Mouse (Mus musculus): ENCODE measurements at regions not wholly inside any gene's neighbourhood (a gene's known extent, or its start where the extent isn't known, plus 50 kb on each side); places are given as distances from the start of the nearest gene placed in this dataset.
A peak's percentile ranks its signal among the peaks of the same experiment; 100 is the strongest.

- WGBS (ENCODE audit: insufficient replicate concordance): 84% methylated on average over 1 of the region's 1 CpGs
- ATAC-seq: no peak
Measured at GRCm38 (mm10) chr2:118035333-118035732, 76.3 kb upstream of the Thbs1 start.

GRCm38 (mm10) chr2:118038859-118039818 is 72.5 kb upstream of the Thbs1 start:
- no peak for TF ChIP-seq CTCF (IDR thresholded peaks at IDR 0.05; ENCODE audit: low read depth)
- peak; percentile 46; the same call in 1 of the 2 replicates for TF ChIP-seq EP300 (IDR thresholded peaks at IDR 0.05; ENCODE audit: low read depth)
- 78% methylated on average over 16 of the region's 16 CpGs for WGBS (ENCODE audit: insufficient replicate concordance)

More at GRCm38 (mm10) chr2:118035333-118035732, 76.3 kb upstream of the Thbs1 start:
- Histone ChIP-seq H3K27ac (ENCODE audit: low read depth) (no peak overlapping the region), H3K9me3 (ENCODE audit: low read length) (no peaks in the 10 kb centered on the region), H3K4me2 (ENCODE audit: low read depth, low read length) (no peak overlapping the region), H3K4me1 (ENCODE audit: insufficient read depth) (peaks cover 3% of the 10 kb centered on the region; the same call in 1 of the 2 replicates), H3K36me3 (replicated peaks; ENCODE audit: insufficient read depth, low read length) (no peaks in the 10 kb centered on the region), H3K9ac (replicated peaks) (no peak overlapping the region), H3K27me3 (ENCODE audit: insufficient read depth, low read length) (no peaks in the 10 kb centered on the region), H3K4me3 (ENCODE audit: low read depth, low read length) (no peak overlapping the region)
- TF ChIP-seq EP300 (IDR thresholded peaks at IDR 0.05; ENCODE audit: low read depth) (no peak), CTCF (IDR thresholded peaks at IDR 0.05; ENCODE audit: low read depth) (no peak)
- DNase-seq: no peak

GRCm38 (mm10) chr2:118039819-118040206 is 71.9 kb upstream of the Thbs1 start:
- Histone ChIP-seq H3K4me1 (ENCODE audit: insufficient read depth) (peaks cover 16% of the 10 kb centered on the region), H3K4me2 (ENCODE audit: low read depth, low read length) (no peak overlapping the region), H3K9ac (replicated peaks) (no peak overlapping the region), H3K27ac (ENCODE audit: low read depth) (no peak overlapping the region), H3K9me3 (ENCODE audit: low read length) (no peaks in the 10 kb centered on the region), H3K36me3 (replicated peaks; ENCODE audit: insufficient read depth, low read length) (no peaks in the 10 kb centered on the region), H3K27me3 (ENCODE audit: insufficient read depth, low read length) (no peaks in the 10 kb centered on the region), H3K4me3 (ENCODE audit: low read depth, low read length) (no peak overlapping the region)
- no peak for ATAC-seq
- DNase-seq: no peak
- TF ChIP-seq CTCF (IDR thresholded peaks at IDR 0.05; ENCODE audit: low read depth): no peak
- no peak for TF ChIP-seq EP300 (IDR thresholded peaks at IDR 0.05; ENCODE audit: low read depth)
- 69% methylated on average over 4 of the region's 4 CpGs for WGBS (ENCODE audit: insufficient replicate concordance)

More at GRCm38 (mm10) chr2:118038859-118039818, 72.5 kb upstream of the Thbs1 start:
- Histone ChIP-seq H3K4me3 (ENCODE audit: low read depth, low read length) (no peak overlapping the region), H3K27ac (ENCODE audit: low read depth) (no peak overlapping the region), H3K4me1 (ENCODE audit: insufficient read depth) (peaks cover 16% of the 10 kb centered on the region), H3K9ac (replicated peaks) (no peak overlapping the region), H3K27me3 (ENCODE audit: insufficient read depth, low read length) (no peaks in the 10 kb centered on the region), H3K4me2 (ENCODE audit: low read depth, low read length) (no peak overlapping the region), H3K36me3 (replicated peaks; ENCODE audit: insufficient read depth, low read length) (no peaks in the 10 kb centered on the region), H3K9me3 (ENCODE audit: low read length) (no peaks in the 10 kb centered on the region)
- no peak for ATAC-seq
- DNase-seq: no peak

- H3K36me3 ChIP-seq (replicated peaks; ENCODE audit: insufficient read depth, low read length): no peaks in the 10 kb centered on the region
- no peak overlapping the region for H3K4me3 ChIP-seq (ENCODE audit: low read depth, low read length)
- DNase-seq (no peak), ATAC-seq (no peak)
- 57% methylated on average over 5 of the region's 5 CpGs for WGBS (ENCODE audit: insufficient replicate concordance)
- peaks cover 16% of the 10 kb centered on the region for H3K4me1 ChIP-seq (ENCODE audit: insufficient read depth)
- H3K9me3 ChIP-seq (ENCODE audit: low read length): no peaks in the 10 kb centered on the region
- no peak overlapping the region for H3K27ac ChIP-seq (ENCODE audit: low read depth)
- no peak overlapping the region for H3K9ac ChIP-seq (replicated peaks)
- no peak overlapping the region for H3K4me2 ChIP-seq (ENCODE audit: low read depth, low read length)
- no peak for TF ChIP-seq EP300 (IDR thresholded peaks at IDR 0.05; ENCODE audit: low read depth)
- TF ChIP-seq CTCF (IDR thresholded peaks at IDR 0.05; ENCODE audit: low read depth): no peak
- H3K27me3 ChIP-seq (ENCODE audit: insufficient read depth, low read length): no peaks in the 10 kb centered on the region
Measured at GRCm38 (mm10) chr2:118042380-118043055, 69.2 kb upstream of the Thbs1 start.

- H3K36me3 ChIP-seq (replicated peaks; ENCODE audit: insufficient read depth, low read length): no peaks in the 10 kb centered on the region
- peak; percentile 41; the same call in 1 of the 2 replicates for ATAC-seq
- no peak overlapping the region for H3K9ac ChIP-seq (replicated peaks)
- no peaks in the 10 kb centered on the region for H3K9me3 ChIP-seq (ENCODE audit: low read length)
- no peak overlapping the region for H3K27ac ChIP-seq (ENCODE audit: low read depth)
- DNase-seq: no peak
- no peaks in the 10 kb centered on the region for H3K27me3 ChIP-seq (ENCODE audit: insufficient read depth, low read length)
- TF ChIP-seq EP300 (IDR thresholded peaks at IDR 0.05; ENCODE audit: low read depth) (no peak), CTCF (IDR thresholded peaks at IDR 0.05; ENCODE audit: low read depth) (no peak)
- H3K4me2 ChIP-seq (ENCODE audit: low read depth, low read length): no peak overlapping the region
- H3K4me3 ChIP-seq (ENCODE audit: low read depth, low read length): no peak overlapping the region
- H3K4me1 ChIP-seq (ENCODE audit: insufficient read depth): peaks cover 13% of the 10 kb centered on the region
- 33% methylated on average over 1 of the region's 1 CpGs for WGBS (ENCODE audit: insufficient replicate concordance)
Measured at GRCm38 (mm10) chr2:118044666-118045065, 67.0 kb upstream of the Thbs1 start.

GRCm38 (mm10) chr2:118050326-118050725 is 61.4 kb upstream of the Thbs1 start:
- DNase-seq (no peak), ATAC-seq (no peak)
- 78% methylated on average over 2 of the region's 2 CpGs for WGBS (ENCODE audit: insufficient replicate concordance)
- H3K4me1 ChIP-seq (ENCODE audit: insufficient read depth): no peaks in the 10 kb centered on the region
- TF ChIP-seq EP300 (IDR thresholded peaks at IDR 0.05; ENCODE audit: low read depth) (no peak), CTCF (IDR thresholded peaks at IDR 0.05; ENCODE audit: low read depth) (no peak)
- H3K9ac ChIP-seq (replicated peaks): no peak overlapping the region
- H3K4me3 ChIP-seq (ENCODE audit: low read depth, low read length): no peak overlapping the region
- no peak overlapping the region for H3K4me2 ChIP-seq (ENCODE audit: low read depth, low read length)
- no peaks in the 10 kb centered on the region for H3K36me3 ChIP-seq (replicated peaks; ENCODE audit: insufficient read depth, low read length)
- no peaks in the 10 kb centered on the region for H3K9me3 ChIP-seq (ENCODE audit: low read length)
- H3K27ac ChIP-seq (ENCODE audit: low read depth): no peak overlapping the region
- H3K27me3 ChIP-seq (ENCODE audit: insufficient read depth, low read length): no peaks in the 10 kb centered on the region

Measured in liver, postnatal 0 days (tissue).